Mouse (Mus musculus): Measurements from ENCODE around the gene Ccdc28b.

GRCm38 (mm10) chr4:129648656-129649055, 24.9 kb upstream of the Ccdc28b start:
- TF ChIP-seq E2F4 (IDR thresholded peaks at IDR 0.05; ENCODE audit: insufficient read depth) (no peak), TCF12 (IDR thresholded peaks at IDR 0.05; ENCODE audit: insufficient read depth, poor library complexity, severe bottlenecking) (no peak), POLR2A (IDR thresholded peaks at IDR 0.05; ENCODE audit: insufficient read length, low read depth) (no peak), CEBPB (IDR thresholded peaks at IDR 0.05; ENCODE audit: insufficient read depth, poor library complexity, severe bottlenecking) (no peak), MYOG (IDR thresholded peaks at IDR 0.05; ENCODE audit: control insufficient read depth in 1 of 3, insufficient read depth in 1 of 3, insufficient read length in 2 of 3, low read depth in 2 of 3) (no peak), USF1 (IDR thresholded peaks at IDR 0.05; ENCODE audit: low read depth) (no peak), MYOD1 (IDR thresholded peaks at IDR 0.05; ENCODE audit: control insufficient read depth in 1 of 3, insufficient read length in 2 of 3, low read depth in 2 of 3) (no peak)

Measured in myocyte (in vitro differentiated cells).